Mouse (Mus musculus) retina, postnatal 7 days (tissue): ENCODE results near the gene Il2rb.

Experiments used
- DNase-seq: peaks from one replicate; pipeline ENCODE4 v3.0.0-alpha.2; 2012; ENCODE audit warnings: low read depth, low spot score

The Il2rb gene

GRCm38 (mm10) chr15:78520112-78520715, 25.1 kb upstream of the Il2rb start:
- no peak for DNase-seq

- DNase-seq, result no peak
Observed at GRCm38 (mm10) chr15:78518221-78518620, 23.1 kb upstream of the Il2rb start.

GRCm38 (mm10) chr15:78515759-78516158, 20.7 kb upstream of the Il2rb start:
- no peak for DNase-seq

GRCm38 (mm10) chr15:78514393-78515146, 19.5 kb upstream of the Il2rb start:
- peak; percentile 51 for DNase-seq

- no peak for DNase-seq
Observed at GRCm38 (mm10) chr15:78513019-78513418, 17.9 kb upstream of the Il2rb start.

- no peak for DNase-seq
Observed at GRCm38 (mm10) chr15:78511951-78512350, 16.9 kb upstream of the Il2rb start.

GRCm38 (mm10) chr15:78510736-78511135, 15.7 kb upstream of the Il2rb start:
- DNase-seq, result no peak

GRCm38 (mm10) chr15:78510121-78510576, 15.1 kb upstream of the Il2rb start:
- no peak for DNase-seq

- DNase-seq, result no peak
Observed at GRCm38 (mm10) chr15:78509297-78509899, 14.3 kb upstream of the Il2rb start.

- DNase-seq, result no peak
Observed at GRCm38 (mm10) chr15:78508443-78508842, 13.4 kb upstream of the Il2rb start.

GRCm38 (mm10) chr15:78505541-78505940, 10.5 kb upstream of the Il2rb start:
- no peak for DNase-seq

GRCm38 (mm10) chr15:78504816-78505215, 9.7 kb upstream of the Il2rb start:
- no peak for DNase-seq

GRCm38 (mm10) chr15:78504013-78504412, 8.9 kb upstream of the Il2rb start:
- no peak for DNase-seq

GRCm38 (mm10) chr15:78502437-78503132, 7.5 kb upstream of the Il2rb start:
- no peak for DNase-seq

- no peak for DNase-seq
Observed at GRCm38 (mm10) chr15:78493401-78494010, 1.6 kb downstream of the Il2rb start.

- DNase-seq, result no peak
Observed at GRCm38 (mm10) chr15:78491301-78491700, 3.8 kb downstream of the Il2rb start.

GRCm38 (mm10) chr15:78489906-78490305, 5.2 kb downstream of the Il2rb start:
- DNase-seq, result no peak

- DNase-seq, result no peak
Observed at GRCm38 (mm10) chr15:78489248-78489647, 5.8 kb downstream of the Il2rb start.

GRCm38 (mm10) chr15:78487066-78487465, 8.0 kb downstream of the Il2rb start:
- no peak for DNase-seq

GRCm38 (mm10) chr15:78486564-78486963, 8.5 kb downstream of the Il2rb start:
- no peak for DNase-seq

GRCm38 (mm10) chr15:78483311-78483710, 11.8 kb downstream of the Il2rb start:
- DNase-seq, result no peak

- no peak for DNase-seq
Observed at GRCm38 (mm10) chr15:78482518-78482917, 12.6 kb downstream of the Il2rb start.
